Mouse (Mus musculus) CH12.LX (cell line): ENCODE data around the gene Wwp2.

ENCODE experiments used
- CTCF ChIP-seq, 2 experiments: IDR thresholded peaks in 1 of 2; conservative IDR thresholded peaks in 1 of 2; 2 replicates each; pipeline ENCODE4 v1.5.1; 2011 to 2012; ENCODE audit warnings: low read depth in 2 of 2, low read length in 2 of 2, improper control_type of control experiment in 1 of 2, inconsistent platforms in 1 of 2, mild to moderate bottlenecking in 1 of 2, moderate library complexity in 1 of 2
- ELF1 ChIP-seq: IDR thresholded peaks from 2 replicates; pipeline ENCODE4 v1.6.1; 2014; ENCODE audit warnings: low read depth, mild to moderate bottlenecking, inconsistent platforms, low read length, improper control_type of control experiment
- EP300 ChIP-seq: IDR thresholded peaks from 2 replicates; pipeline ENCODE4 v1.6.1; 2011; ENCODE audit warnings: low read length, improper control_type of control experiment
- ETS1 ChIP-seq: conservative IDR thresholded peaks from 2 replicates; pipeline ENCODE4 v1.6.1; 2012; ENCODE audit warnings: low read depth, mild to moderate bottlenecking, inconsistent platforms, low read length, improper control_type of control experiment, moderate library complexity
- JUND ChIP-seq: conservative IDR thresholded peaks from 2 replicates; pipeline ENCODE4 v1.6.1; 2011; ENCODE audit warnings: low read depth, low read length, improper control_type of control experiment
- NELFE ChIP-seq: IDR thresholded peaks from 2 replicates; pipeline ENCODE4 v1.6.1; 2011; ENCODE audit warnings: low read depth, low read length, improper control_type of control experiment
- POLR2A ChIP-seq: IDR thresholded peaks from 2 replicates; pipeline ENCODE4 v1.6.1; 2011; ENCODE audit warnings: low read depth, mild to moderate bottlenecking, improper control_type of control experiment, low read length
- RCOR1 ChIP-seq: conservative IDR thresholded peaks from 2 replicates; pipeline ENCODE4 v1.6.1; 2012; ENCODE audit warnings: low read depth, mild to moderate bottlenecking, inconsistent platforms, low read length, improper control_type of control experiment
- TCF12 ChIP-seq: IDR thresholded peaks from 2 replicates; pipeline ENCODE4 v1.6.1; 2014; ENCODE audit warnings: low read depth, mild to moderate bottlenecking, inconsistent platforms, low read length, improper control_type of control experiment
- ZMIZ1 ChIP-seq: IDR thresholded peaks from 2 replicates; pipeline ENCODE4 v1.6.1; 2012; ENCODE audit warnings: low read depth, mild to moderate bottlenecking, inconsistent platforms, low read length, improper control_type of control experiment

DNA sequence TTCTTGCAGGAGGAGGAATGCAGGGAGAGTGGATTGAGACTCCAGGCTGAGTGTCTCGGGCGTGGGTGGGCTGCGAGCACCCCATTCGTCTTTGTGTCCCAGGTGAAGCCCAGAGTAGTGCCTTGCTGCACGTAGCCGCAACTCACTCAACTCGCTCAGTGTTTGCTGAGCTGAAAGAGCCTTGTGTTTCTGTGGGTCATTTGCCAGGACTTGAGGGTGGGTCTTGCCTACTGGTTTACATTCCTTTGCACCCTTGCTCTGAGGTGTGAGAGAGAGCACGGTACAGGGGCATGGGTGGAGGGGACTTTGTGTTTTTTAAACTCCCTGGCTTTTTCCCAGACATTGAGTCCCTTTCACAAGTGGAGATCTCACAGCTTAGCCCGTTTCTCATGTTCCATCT is 59.3 kb downstream of the Wwp2 start:
- TF ChIP-seq RCOR1: no peak
- no peak for TF ChIP-seq TCF12
- TF ChIP-seq ZMIZ1: no peak
- no peak for TF ChIP-seq CTCF (conservative IDR thresholded peaks at IDR 0.05 in 1 of 2, IDR thresholded peaks at IDR 0.05 in 1 of 2; ENCODE audit: low read depth in 2 of 2, low read length in 2 of 2)
- no peak for TF ChIP-seq ELF1
- no peak for TF ChIP-seq EP300
- no peak for TF ChIP-seq NELFE
- TF ChIP-seq ETS1: no peak
- no peak for TF ChIP-seq POLR2A
- no peak for TF ChIP-seq JUND
